Mouse (Mus musculus) lung, postnatal 0 days (tissue): Measurements from ENCODE around the gene Rpl29.

Experiments
- CTCF ChIP-seq: IDR thresholded peaks from 2 replicates; pipeline ENCODE4 v1.5.1; 2016; ENCODE audit warnings: antibody characterized with exemption, mild to moderate bottlenecking
- EP300 ChIP-seq: IDR thresholded peaks from 2 replicates; pipeline ENCODE4 v1.6.1; 2016; ENCODE audit warnings: antibody characterized with exemption, mild to moderate bottlenecking, control low read depth

DNA sequence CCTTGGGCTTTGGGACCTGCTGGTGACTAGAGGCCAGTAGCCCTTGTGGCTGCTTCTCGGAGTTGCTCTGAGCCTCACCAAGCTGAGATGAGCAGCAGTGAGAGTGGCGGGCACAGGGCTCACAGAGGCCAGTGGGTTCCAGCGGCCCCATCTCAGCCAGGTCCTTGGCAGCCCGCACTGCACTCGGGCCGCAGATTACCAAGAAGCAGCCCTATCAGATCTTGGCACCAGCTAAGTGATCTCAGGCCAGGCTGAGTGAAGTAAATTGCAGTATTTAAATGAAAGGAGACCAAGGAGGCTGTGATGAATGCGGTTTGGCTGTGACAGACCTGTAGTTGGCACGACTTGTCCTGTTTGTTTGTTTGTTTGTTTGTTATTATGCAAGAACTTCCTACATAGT is 35.7 kb upstream of the Rpl29 start:
- TF ChIP-seq CTCF (no peak), EP300 (no peak)
